Mouse (Mus musculus) heart, postnatal 0 days (tissue): ENCODE measurements at regions not wholly inside any gene's neighbourhood (a gene's known extent, or its start where the extent isn't known, plus 50 kb on each side); places are given as distances from the start of the nearest gene placed in this dataset.

Source experiments
- ATAC-seq: fragments of 200-750 bp; cut with Nextera tagmentation; 2 replicates; pipeline ENCODE4 v1.8.0; 2017; ENCODE audit warnings: low read depth, moderate number of reproducible peaks, moderate library complexity; ENCODE audit not compliant: insufficient read depth
- DNase-seq: peaks from one replicate; pipeline ENCODE4 v3.0.0-alpha.2; 2016; ENCODE audit warnings: low spot score
- H3K27ac ChIP-seq: fragments of 300-500 bp; sonication (generic); 2 replicates; pipeline ENCODE4 v1.5.1; 2014; ENCODE audit warnings: low read depth, mild to moderate bottlenecking
- H3K27me3 ChIP-seq: fragments of 300-500 bp; sonication (generic); 2 replicates; pipeline ENCODE4 v1.6.1; 2014; ENCODE audit warnings: low read length, mixed read lengths; ENCODE audit not compliant: control insufficient read depth, insufficient read depth
- H3K36me3 ChIP-seq: fragments of 300-500 bp; sonication (generic); replicated peaks from 2 replicates; pipeline ENCODE4 v1.6.1; 2014; ENCODE audit warnings: low read length, mixed read lengths; ENCODE audit not compliant: control insufficient read depth, insufficient read depth
- H3K4me1 ChIP-seq: fragments of 300-500 bp; sonication (generic); 2 replicates; pipeline ENCODE4 v1.6.1; 2014; ENCODE audit warnings: antibody characterized with exemption; ENCODE audit not compliant: control insufficient read depth, insufficient read depth
- H3K4me2 ChIP-seq: fragments of 300-500 bp; sonication (generic); 2 replicates; pipeline ENCODE4 v1.6.1; 2014; ENCODE audit warnings: low read depth, mild to moderate bottlenecking, low read length, moderate library complexity
- H3K4me3 ChIP-seq: fragments of 300-500 bp; sonication (generic); 2 replicates; pipeline ENCODE4 v1.5.1; 2014; ENCODE audit warnings: low read depth, low read length
- H3K9ac ChIP-seq: fragments of 300-500 bp; sonication (generic); replicated peaks from 2 replicates; pipeline ENCODE4 v1.6.1; 2014; ENCODE audit warnings: low read depth, low read length, mixed read lengths
- H3K9me3 ChIP-seq: fragments of 300-500 bp; sonication (generic); replicated peaks from 2 replicates; pipeline ENCODE4 v1.6.1; 2016; ENCODE audit warnings: low read length; ENCODE audit not compliant: control insufficient read depth
- CTCF ChIP-seq: IDR thresholded peaks from 2 replicates; pipeline ENCODE4 v1.5.1; 2016; ENCODE audit warnings: antibody characterized with exemption, control low read depth, low read depth
- EP300 ChIP-seq: IDR thresholded peaks from 2 replicates; pipeline ENCODE4 v1.6.1; 2016; ENCODE audit warnings: antibody characterized with exemption, low read depth
- WGBS: fragments of 180-500 bp; shearing (Covaris S2); extraction: QIAGEN DNeasy Blood & Tissue Kit; methylation state at CpG from one replicate; pipeline ENCODE4 v1.1.7; 2014; 5-methylcytosine and 5-hydroxymethylcytosine counted together

GRCm38 (mm10) chr2:117399487-117399886, 56.7 kb upstream of the Rasgrp1 start:
- H3K36me3 ChIP-seq, result no peaks in the 10 kb centered on the region
- ATAC-seq (no peak), DNase-seq (no peak)
- H3K4me1 ChIP-seq, result no peaks in the 10 kb centered on the region
- no peaks in the 10 kb centered on the region for H3K27me3 ChIP-seq
- H3K4me2 ChIP-seq, result no peak overlapping the region
- H3K9ac ChIP-seq, result no peak overlapping the region
- WGBS, result 59% methylated on average over 2 of the region's 2 CpGs
- no peaks in the 10 kb centered on the region for H3K9me3 ChIP-seq
- TF ChIP-seq CTCF (no peak), EP300 (no peak)
- H3K4me3 ChIP-seq, result no peak overlapping the region
- no peak overlapping the region for H3K27ac ChIP-seq

- Histone ChIP-seq H3K27me3 (no peaks in the 10 kb centered on the region), H3K4me1 (no peaks in the 10 kb centered on the region), H3K36me3 (no peaks in the 10 kb centered on the region), H3K9me3 (no peaks in the 10 kb centered on the region), H3K27ac (no peak overlapping the region), H3K4me3 (no peak overlapping the region), H3K4me2 (no peak overlapping the region), H3K9ac (no peak overlapping the region)
- DNase-seq (no peak), ATAC-seq (no peak)
- TF ChIP-seq CTCF, result no peak
- no peak for TF ChIP-seq EP300
- WGBS, result 85% methylated on average over 4 of the region's 4 CpGs
Measured at GRCm38 (mm10) chr2:117403425-117404175, 60.8 kb upstream of the Rasgrp1 start.

GRCm38 (mm10) chr2:117405453-117405852, 62.7 kb upstream of the Rasgrp1 start:
- no peaks in the 10 kb centered on the region for H3K9me3 ChIP-seq
- H3K27me3 ChIP-seq, result no peaks in the 10 kb centered on the region
- DNase-seq (no peak), ATAC-seq (no peak)
- 63% methylated on average over 2 of the region's 2 CpGs for WGBS
- H3K4me2 ChIP-seq, result no peak overlapping the region
- no peaks in the 10 kb centered on the region for H3K36me3 ChIP-seq
- no peaks in the 10 kb centered on the region for H3K4me1 ChIP-seq
- TF ChIP-seq CTCF, result no peak
- TF ChIP-seq EP300, result no peak
- H3K4me3 ChIP-seq, result no peak overlapping the region
- H3K27ac ChIP-seq, result no peak overlapping the region
- no peak overlapping the region for H3K9ac ChIP-seq

GRCm38 (mm10) chr2:117408241-117408640, 65.4 kb upstream of the Rasgrp1 start:
- TF ChIP-seq EP300, result no peak
- no peak for TF ChIP-seq CTCF
- H3K36me3 ChIP-seq, result no peaks in the 10 kb centered on the region
- 56% methylated on average over 5 of the region's 5 CpGs for WGBS
- no peaks in the 10 kb centered on the region for H3K4me1 ChIP-seq
- no peak overlapping the region for H3K9ac ChIP-seq
- no peaks in the 10 kb centered on the region for H3K27me3 ChIP-seq
- H3K27ac ChIP-seq, result no peak overlapping the region
- no peak for DNase-seq
- no peak overlapping the region for H3K4me2 ChIP-seq
- no peaks in the 10 kb centered on the region for H3K9me3 ChIP-seq
- ATAC-seq, result no peak
- H3K4me3 ChIP-seq, result no peak overlapping the region

- TF ChIP-seq EP300, result no peak
- peak; percentile 55 for TF ChIP-seq CTCF
- H3K9ac ChIP-seq, result no peak overlapping the region
- DNase-seq, result peak; percentile 25
- 40% methylated on average over 4 of the region's 4 CpGs for WGBS
- no peak overlapping the region for H3K4me3 ChIP-seq
- no peak overlapping the region for H3K4me2 ChIP-seq
- no peaks in the 10 kb centered on the region for H3K36me3 ChIP-seq
- H3K27me3 ChIP-seq, result no peaks in the 10 kb centered on the region
- no peak for ATAC-seq
- H3K9me3 ChIP-seq, result no peaks in the 10 kb centered on the region
- no peaks in the 10 kb centered on the region for H3K4me1 ChIP-seq
- H3K27ac ChIP-seq, result no peak overlapping the region
Measured at GRCm38 (mm10) chr2:117412045-117412606, 69.3 kb upstream of the Rasgrp1 start.
